Mouse (Mus musculus): ENCODE results near the gene Rap1gap. TPM values are rescaled to one million over a fixed set of nuclear protein-coding genes. Genes with fewer than 3 reads are reported as not detected.

Gene Rap1gap
- total and polyA plus RNA-seq, 3 experiments, result 7.7 to 42.6 TPM; not detected in 1

GRCm38 (mm10) chr4:137648230-137648629 is 16.3 kb upstream of the Rap1gap start:
- Histone ChIP-seq H3K9ac (ENCODE audit: control insufficient read depth, low read depth, low read length, poor library complexity, severe bottlenecking) (no peak overlapping the region), H3K36me3 (ENCODE audit: control insufficient read depth in 1 of 2, insufficient read depth in 2 of 2, low read length in 2 of 2) (peaks cover 0 to 9% of the 10 kb centered on the region in 2 experiments; a peak in 2 of 4 replicates), H3K4me3 (ENCODE audit: control insufficient read depth in 1 of 2, insufficient read depth in 1 of 2, low read depth in 2 of 2, low read length in 2 of 2) (no peak overlapping the region), H3K9me3 (replicated peaks; ENCODE audit: insufficient read depth, low read length) (no peaks in the 10 kb centered on the region), H3K27ac (ENCODE audit: control insufficient read depth, low read depth, low read length) (no peak overlapping the region), H3K79me2 (ENCODE audit: control insufficient read depth, insufficient read depth, low read length, poor library complexity) (no peaks in the 10 kb centered on the region), H3K27me3 (ENCODE audit: control insufficient read depth in 1 of 2, insufficient read depth in 2 of 2, low read length in 2 of 2) (no peaks in the 10 kb centered on the region), H3K4me1 (ENCODE audit: control insufficient read depth in 1 of 2, insufficient read depth in 2 of 2, low read length in 2 of 2) (no peaks in the 10 kb centered on the region)
- TF ChIP-seq RCOR1 (IDR thresholded peaks at IDR 0.05; ENCODE audit: low read depth, low read length), result no peak
- no peak for TF ChIP-seq USF1 (IDR thresholded peaks at IDR 0.05; ENCODE audit: low read depth, low read length)
- TF ChIP-seq TCF12 (IDR thresholded peaks at IDR 0.05; ENCODE audit: low read depth, low read length), result no peak
- no peak for TF ChIP-seq KAT2A (conservative IDR thresholded peaks at IDR 0.05; ENCODE audit: low read depth, low read length)
- no peak for TF ChIP-seq MYB (IDR thresholded peaks at IDR 0.05; ENCODE audit: low read depth, low read length)
- TF ChIP-seq MAX (IDR thresholded peaks at IDR 0.05; ENCODE audit: low read length), result no peak
- TF ChIP-seq POLR2AphosphoS2 (IDR thresholded peaks at IDR 0.05; ENCODE audit: low read length), result no peak
- no peak for TF ChIP-seq MAFK (IDR thresholded peaks at IDR 0.05; ENCODE audit: borderline replicate concordance, low read depth, low read length)
- TF ChIP-seq MXI1 (IDR thresholded peaks at IDR 0.05; ENCODE audit: low read depth, low read length), result no peak
- DNase-seq (ENCODE audit: low read depth, low spot score), result no peak

GRCm38 (mm10) chr4:137650912-137651311 is 13.6 kb upstream of the Rap1gap start:
- Histone ChIP-seq H3K79me2 (ENCODE audit: control insufficient read depth, insufficient read depth, low read length, poor library complexity) (no peaks in the 10 kb centered on the region), H3K9me3 (replicated peaks; ENCODE audit: insufficient read depth, low read length) (no peaks in the 10 kb centered on the region), H3K27me3 (ENCODE audit: control insufficient read depth in 1 of 2, insufficient read depth in 2 of 2, low read length in 2 of 2) (no peaks in the 10 kb centered on the region), H3K4me3 (ENCODE audit: control insufficient read depth in 1 of 2, insufficient read depth in 1 of 2, low read depth in 2 of 2, low read length in 2 of 2) (no peak overlapping the region), H3K27ac (ENCODE audit: control insufficient read depth, low read depth, low read length) (no peak overlapping the region), H3K36me3 (ENCODE audit: control insufficient read depth in 1 of 2, insufficient read depth in 2 of 2, low read length in 2 of 2) (peaks cover 0 to 6% of the 10 kb centered on the region in 2 experiments; a peak in 2 of 4 replicates), H3K9ac (ENCODE audit: control insufficient read depth, low read depth, low read length, poor library complexity, severe bottlenecking) (no peak overlapping the region), H3K4me1 (ENCODE audit: control insufficient read depth in 1 of 2, insufficient read depth in 2 of 2, low read length in 2 of 2) (no peaks in the 10 kb centered on the region)
- no peak for DNase-seq (ENCODE audit: low read depth, low spot score)
- TF ChIP-seq ZMIZ1 (IDR thresholded peaks at IDR 0.05; ENCODE audit: low read depth, low read length), result no peak
- TF ChIP-seq POLR2A (IDR thresholded peaks at IDR 0.05; ENCODE audit: control insufficient read depth in 1 of 2, insufficient read depth in 1 of 2, low read depth in 1 of 2, low read length in 2 of 2, poor library complexity in 1 of 2), result no peak
- no peak for TF ChIP-seq TBP (IDR thresholded peaks at IDR 0.05; ENCODE audit: low read depth, low read length)
- no peak for TF ChIP-seq KAT2A (conservative IDR thresholded peaks at IDR 0.05; ENCODE audit: low read depth, low read length)
- TF ChIP-seq MAFK (IDR thresholded peaks at IDR 0.05; ENCODE audit: borderline replicate concordance, low read depth, low read length), result no peak
- TF ChIP-seq BHLHE40 (IDR thresholded peaks at IDR 0.05; ENCODE audit: borderline replicate concordance, low read depth, low read length), result no peak
- no peak for TF ChIP-seq MAZ (IDR thresholded peaks at IDR 0.05; ENCODE audit: low read depth, low read length)
- no peak for TF ChIP-seq JUND (IDR thresholded peaks at IDR 0.05; ENCODE audit: low read depth, low read length)
- no peak for TF ChIP-seq CTCF (IDR thresholded peaks at IDR 0.05 in 2 of 3, conservative IDR thresholded peaks at IDR 0.05 in 1 of 3; ENCODE audit: control insufficient read depth in 1 of 3, insufficient read depth in 1 of 3, low read depth in 2 of 3, low read length in 3 of 3, poor library complexity in 1 of 3, severe bottlenecking in 1 of 3)
- TF ChIP-seq MAX (IDR thresholded peaks at IDR 0.05; ENCODE audit: low read length), result no peak
- no peak for TF ChIP-seq ELF1 (IDR thresholded peaks at IDR 0.05; ENCODE audit: low read depth, low read length)
- TF ChIP-seq GATA1 (IDR thresholded peaks at IDR 0.05; ENCODE audit: low read depth, low read length), result no peak
- TF ChIP-seq HCFC1 (IDR thresholded peaks at IDR 0.05; ENCODE audit: low read depth, low read length), result no peak
- TF ChIP-seq CHD1 (IDR thresholded peaks at IDR 0.05; ENCODE audit: low read depth, low read length), result no peak
- no peak for TF ChIP-seq E2F4 (IDR thresholded peaks at IDR 0.05; ENCODE audit: borderline replicate concordance, low read depth, low read length)
- no peak for TF ChIP-seq TAL1 (IDR thresholded peaks at IDR 0.05; ENCODE audit: low read length)

All from MEL (cell line).